Mouse (Mus musculus) limb, embryonic 14.5 days (tissue): Measurements from ENCODE around the gene Cox10. TPM values are rescaled to one million over a fixed set of nuclear protein-coding genes. Genes with fewer than 3 reads are reported as not detected.

ENCODE experiments used
- ATAC-seq: fragments of 200-750 bp; cut with Nextera tagmentation; 2 replicates; pipeline ENCODE4 v1.8.0; 2017; ENCODE audit warnings: low read depth, moderate number of reproducible peaks, moderate TSS enrichment; ENCODE audit not compliant: low FRiP score
- DNase-seq: peaks from one replicate; pipeline ENCODE4 v3.0.0-alpha.2; 2015; ENCODE audit warnings: low spot score
- H3K27ac ChIP-seq: fragments of 300-500 bp; sonication (generic); replicated peaks from 2 replicates; pipeline ENCODE4 v1.5.1; 2014; ENCODE audit warnings: low read depth, mild to moderate bottlenecking, low read length, moderate library complexity, mixed read lengths
- H3K27me3 ChIP-seq: fragments of 300-500 bp; sonication (generic); 2 replicates; pipeline ENCODE4 v1.6.1; 2014; ENCODE audit warnings: low read length, mixed read lengths; ENCODE audit not compliant: control insufficient read depth, insufficient read depth
- H3K36me3 ChIP-seq: fragments of 300-500 bp; sonication (generic); 2 replicates; pipeline ENCODE4 v1.6.1; 2014; ENCODE audit warnings: mild to moderate bottlenecking, low read length, moderate library complexity, mixed read lengths; ENCODE audit not compliant: control insufficient read depth, insufficient read depth
- H3K4me1 ChIP-seq: fragments of 300-500 bp; sonication (generic); 2 replicates; pipeline ENCODE4 v1.6.1; 2014; ENCODE audit warnings: antibody characterized with exemption, low read length, mixed read lengths; ENCODE audit not compliant: control insufficient read depth, insufficient read depth
- H3K4me2 ChIP-seq: fragments of 300-500 bp; sonication (generic); replicated peaks from 2 replicates; pipeline ENCODE4 v1.6.1; 2014; ENCODE audit warnings: low read depth, mild to moderate bottlenecking, low read length, moderate library complexity; ENCODE audit not compliant: severe bottlenecking
- H3K4me3 ChIP-seq: fragments of 300-500 bp; sonication (generic); replicated peaks from 2 replicates; pipeline ENCODE4 v1.5.1; 2014; ENCODE audit warnings: low read length
- H3K9ac ChIP-seq: fragments of 300-500 bp; sonication (generic); 2 replicates; pipeline ENCODE4 v1.6.1; 2014; ENCODE audit warnings: mild to moderate bottlenecking, low read depth, low read length, moderate library complexity; ENCODE audit not compliant: severe bottlenecking
- H3K9me3 ChIP-seq: fragments of 300-500 bp; sonication (generic); 2 replicates; pipeline ENCODE4 v1.6.1; 2016; ENCODE audit warnings: low read length; ENCODE audit not compliant: control insufficient read depth
- POLR2A ChIP-seq: fragments of 200-500 bp; IDR thresholded peaks from 2 replicates; pipeline ENCODE4 v1.8.0; 2012; ENCODE audit warnings: inconsistent platforms, mild to moderate bottlenecking, moderate library complexity, borderline replicate concordance; ENCODE audit not compliant: insufficient read depth, insufficient read length; ENCODE audit errors: extremely low read depth
- WGBS: fragments of 180-500 bp; shearing (Covaris S2); extraction: QIAGEN DNeasy Blood & Tissue Kit; methylation state at CpG from one replicate; pipeline ENCODE4 v1.1.7; 2014; 5-methylcytosine and 5-hydroxymethylcytosine counted together
- polyA plus RNA-seq, 2 experiments: library from polyadenylated mRNA; depleted of rRNA in 1 of 2; stranded (reverse) in 1 of 2; unstranded in 1 of 2; fragments of >200 nt; fragmentation: Nextera tagmentation in 1 of 2; extraction: Ambion mirVana in 1 of 2; gene quantifications; 2 replicates each; pipeline versions ENCODE4 v1.2.1 to v1.2.3; 2012 to 2014

Cox10 gene
- polyA plus RNA-seq, 2 experiments, result 13.3 to 20.6 TPM

DNA sequence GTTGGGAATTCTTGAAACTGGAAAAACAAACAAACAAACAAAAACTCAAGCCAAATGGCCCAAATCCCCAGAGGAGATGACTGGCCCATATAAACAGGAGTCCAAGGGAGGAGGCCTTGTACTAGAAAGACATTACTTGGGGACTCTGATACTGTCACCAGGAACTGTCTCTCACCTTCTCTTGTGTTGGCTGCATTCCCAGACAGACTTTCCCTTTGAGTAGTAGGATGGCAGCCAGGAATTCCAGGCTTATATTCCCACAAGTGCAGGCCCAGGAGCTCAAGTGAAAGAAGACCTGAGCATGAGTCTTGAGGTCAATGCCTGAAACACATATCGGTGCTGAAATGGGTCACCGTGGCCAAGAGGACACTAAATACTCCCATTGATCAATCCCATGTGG, 132.2 kb downstream of the Cox10 start:
- Histone ChIP-seq H3K27me3 (no peaks in the 10 kb centered on the region), H3K9ac (no peak overlapping the region), H3K4me2 (no peak overlapping the region), H3K36me3 (no peaks in the 10 kb centered on the region), H3K4me1 (peaks cover 6% of the 10 kb centered on the region; the same call in 1 of the 2 replicates), H3K27ac (no peak overlapping the region), H3K4me3 (no peak overlapping the region), H3K9me3 (no peaks in the 10 kb centered on the region)
- DNase-seq, result no peak
- no peak for ATAC-seq
- no peak for TF ChIP-seq POLR2A
- WGBS, result 68% methylated on average over 2 of the region's 2 CpGs

DNA sequence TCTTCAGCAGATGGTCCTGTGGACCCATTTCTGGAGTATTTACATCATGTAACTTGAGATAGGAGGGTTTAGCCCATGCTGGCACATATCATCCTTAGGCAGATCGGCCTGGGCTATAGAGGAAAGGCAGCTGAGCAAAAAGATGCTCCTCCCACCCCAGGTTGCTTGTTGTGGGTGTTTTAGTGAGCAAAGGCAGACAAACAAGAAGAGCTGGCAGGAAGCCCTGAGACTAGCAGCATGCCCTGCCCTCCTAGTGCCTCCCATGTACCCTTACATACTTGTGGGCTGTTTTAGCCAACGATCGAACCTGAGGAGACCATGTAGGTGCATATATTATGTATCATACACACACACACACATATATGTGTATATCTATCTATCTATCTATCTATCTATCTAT, 135.3 kb downstream of the Cox10 start:
- H3K36me3 ChIP-seq, result no peaks in the 10 kb centered on the region
- H3K4me2 ChIP-seq, result no peak overlapping the region
- ATAC-seq (no peak), DNase-seq (no peak)
- TF ChIP-seq POLR2A, result no peak
- no peaks in the 10 kb centered on the region for H3K27me3 ChIP-seq
- no peak overlapping the region for H3K9ac ChIP-seq
- no peaks in the 10 kb centered on the region for H3K9me3 ChIP-seq
- no peak overlapping the region for H3K4me3 ChIP-seq
- 91% methylated on average over 3 of the region's 3 CpGs for WGBS
- no peak overlapping the region for H3K27ac ChIP-seq
- H3K4me1 ChIP-seq, result 0 out of 2 replicates have a peak, but pooled peaks cover 3% of the 10 kb centered on the region

DNA sequence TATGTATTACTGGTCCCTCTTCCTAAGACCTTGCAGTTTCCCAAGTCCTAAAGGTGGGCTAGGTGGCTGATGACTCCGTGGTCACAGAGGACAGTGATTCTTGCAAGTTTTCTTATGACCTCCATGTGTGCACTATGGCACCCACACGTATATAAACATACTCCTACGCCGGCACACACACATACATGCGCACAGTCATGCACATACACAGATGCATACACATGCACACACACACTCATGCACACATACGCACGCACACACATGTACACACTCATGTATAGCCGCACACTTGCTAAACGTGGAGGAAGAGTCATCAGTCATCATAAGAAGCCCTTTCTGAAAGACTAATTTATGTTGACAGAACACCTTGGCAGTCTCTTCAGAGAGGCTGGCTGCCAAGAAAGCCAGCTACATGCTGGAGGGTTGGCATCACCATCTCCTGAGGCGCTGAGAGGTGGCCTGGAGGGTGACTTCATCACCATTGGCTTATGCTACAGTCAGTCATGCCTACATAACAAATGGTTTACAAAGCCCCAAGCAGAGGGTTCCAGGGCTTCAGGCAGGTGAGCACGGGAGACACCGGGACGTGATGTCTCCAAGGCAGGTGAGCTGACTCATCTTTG, 135.9 kb downstream of the Cox10 start:
- Histone ChIP-seq H3K4me2 (no peak overlapping the region), H3K27ac (no peak overlapping the region), H3K9me3 (no peaks in the 10 kb centered on the region), H3K4me1 (0 out of 2 replicates have a peak, but pooled peaks cover 3% of the 10 kb centered on the region), H3K36me3 (no peaks in the 10 kb centered on the region), H3K9ac (no peak overlapping the region), H3K4me3 (no peak overlapping the region), H3K27me3 (no peaks in the 10 kb centered on the region)
- DNase-seq (no peak), ATAC-seq (no peak)
- WGBS, result 91% methylated on average over 13 of the region's 13 CpGs
- no peak for TF ChIP-seq POLR2A

DNA sequence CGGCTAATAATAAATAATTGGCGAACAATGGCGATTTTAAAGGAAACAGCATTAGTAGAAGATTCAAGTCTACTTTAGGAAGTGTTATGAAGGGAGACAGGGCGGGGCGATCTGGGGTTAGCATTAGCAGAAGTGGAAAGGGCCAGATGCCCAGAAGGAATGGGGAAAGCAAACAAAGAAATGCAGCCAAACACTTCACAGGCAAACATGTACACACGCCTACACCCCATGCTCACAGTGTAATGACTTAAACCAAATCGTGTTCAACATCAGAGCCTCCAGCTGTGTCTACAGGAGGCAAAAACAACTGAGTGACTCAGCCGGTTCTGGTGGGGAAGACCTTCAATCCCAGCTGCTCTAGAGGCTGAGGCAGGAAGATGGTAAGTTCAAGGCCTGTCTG, 137.1 kb downstream of the Cox10 start:
- Histone ChIP-seq H3K27me3 (no peaks in the 10 kb centered on the region), H3K27ac (no peak overlapping the region), H3K9ac (no peak overlapping the region), H3K36me3 (no peaks in the 10 kb centered on the region), H3K4me3 (no peak overlapping the region), H3K4me2 (no peak overlapping the region), H3K9me3 (no peaks in the 10 kb centered on the region), H3K4me1 (0 out of 2 replicates have a peak, but pooled peaks cover under 1% of the 10 kb centered on the region)
- 77% methylated on average over 8 of the region's 8 CpGs for WGBS
- DNase-seq (no peak), ATAC-seq (no peak)
- TF ChIP-seq POLR2A, result no peak

DNA sequence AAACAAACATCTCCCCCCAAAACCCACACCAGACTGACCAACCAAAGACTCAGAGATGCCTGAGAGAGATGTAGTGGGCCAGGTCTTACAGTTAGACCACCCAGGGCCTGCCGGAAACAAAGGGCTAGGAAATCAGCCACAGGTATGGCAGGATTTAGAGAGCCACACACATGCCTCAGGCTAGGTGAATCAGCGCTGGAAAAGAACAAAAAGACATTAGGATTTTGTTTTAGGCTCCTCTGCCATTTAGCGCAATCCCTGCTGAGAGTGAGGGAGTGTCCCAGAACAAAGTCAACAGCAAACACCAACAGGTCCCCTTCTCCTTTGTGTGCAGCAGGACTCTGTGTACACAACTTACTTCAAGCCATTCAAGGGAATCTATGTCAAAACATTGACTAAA, 142.6 kb downstream of the Cox10 start:
- no peaks in the 10 kb centered on the region for H3K4me1 ChIP-seq
- DNase-seq (no peak), ATAC-seq (no peak)
- no peak overlapping the region for H3K4me3 ChIP-seq
- TF ChIP-seq POLR2A, result no peak
- H3K9me3 ChIP-seq, result no peaks in the 10 kb centered on the region
- no peak overlapping the region for H3K4me2 ChIP-seq
- 41% methylated on average over 3 of the region's 3 CpGs for WGBS
- no peaks in the 10 kb centered on the region for H3K36me3 ChIP-seq
- no peak overlapping the region for H3K27ac ChIP-seq
- H3K9ac ChIP-seq, result no peak overlapping the region
- no peaks in the 10 kb centered on the region for H3K27me3 ChIP-seq

DNA sequence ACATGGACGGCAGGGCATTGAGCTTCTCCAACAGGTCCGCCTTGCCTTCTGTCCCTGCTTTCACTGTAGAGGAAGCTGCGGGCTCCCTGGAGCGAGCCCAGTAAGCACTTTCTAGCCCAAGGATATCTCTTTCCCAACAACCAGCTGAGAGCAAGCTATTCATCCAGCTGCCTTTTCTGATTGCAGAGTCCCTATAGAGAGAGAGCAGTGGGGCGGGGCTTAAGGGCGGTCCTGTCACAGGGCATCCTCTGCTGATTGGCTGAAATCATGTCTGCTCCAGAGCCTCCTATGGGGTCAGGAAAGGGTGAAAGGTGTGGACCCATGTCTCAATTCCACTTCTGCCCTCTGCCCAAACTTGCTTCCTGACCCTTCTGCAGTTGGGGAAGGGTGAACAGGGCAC, 152.4 kb downstream of the Cox10 start:
- Histone ChIP-seq H3K9me3 (no peaks in the 10 kb centered on the region; the same call in 1 of the 2 replicates), H3K4me2 (no peak overlapping the region), H3K36me3 (no peaks in the 10 kb centered on the region), H3K9ac (no peak overlapping the region), H3K4me3 (no peak overlapping the region), H3K27ac (no peak overlapping the region), H3K4me1 (peaks cover 7% of the 10 kb centered on the region; the same call in 1 of the 2 replicates), H3K27me3 (peaks cover 34% of the 10 kb centered on the region)
- DNase-seq (no peak), ATAC-seq (no peak)
- 84% methylated on average over 6 of the region's 6 CpGs for WGBS
- no peak for TF ChIP-seq POLR2A
